Mouse (Mus musculus) thymus, adult 2 months (tissue): ENCODE measurements around the gene Cyp1a1.

Experiments
- CTCF ChIP-seq: fragments of 200-500 bp; IDR thresholded peaks from 2 replicates; pipeline ENCODE4 v1.5.1; 2012; ENCODE audit warnings: mild to moderate bottlenecking, control low read depth, low read length, moderate library complexity, borderline replicate concordance; ENCODE audit not compliant: control insufficient read depth, poor library complexity, insufficient read depth; ENCODE audit errors: extremely low read depth
- POLR2A ChIP-seq: fragments of 200-500 bp; IDR thresholded peaks from 2 replicates; pipeline ENCODE4 v1.6.1; 2012; ENCODE audit warnings: mild to moderate bottlenecking, low read length, control low read depth, moderate library complexity; ENCODE audit not compliant: control insufficient read depth, poor library complexity, insufficient read depth; ENCODE audit errors: extremely low read depth

GRCm38 (mm10) chr9:57708068-57708719 is 20.5 kb downstream of the Cyp1a1 start, which contains the start of gene Edc3:
- TF ChIP-seq CTCF = 0 out of 2 replicates have a peak, but pooled peaks have one; percentile 34
- peak; percentile 72 for TF ChIP-seq POLR2A
